Mouse (Mus musculus): ENCODE results near the gene Cd300lg.

The Cd300lg gene

DNA sequence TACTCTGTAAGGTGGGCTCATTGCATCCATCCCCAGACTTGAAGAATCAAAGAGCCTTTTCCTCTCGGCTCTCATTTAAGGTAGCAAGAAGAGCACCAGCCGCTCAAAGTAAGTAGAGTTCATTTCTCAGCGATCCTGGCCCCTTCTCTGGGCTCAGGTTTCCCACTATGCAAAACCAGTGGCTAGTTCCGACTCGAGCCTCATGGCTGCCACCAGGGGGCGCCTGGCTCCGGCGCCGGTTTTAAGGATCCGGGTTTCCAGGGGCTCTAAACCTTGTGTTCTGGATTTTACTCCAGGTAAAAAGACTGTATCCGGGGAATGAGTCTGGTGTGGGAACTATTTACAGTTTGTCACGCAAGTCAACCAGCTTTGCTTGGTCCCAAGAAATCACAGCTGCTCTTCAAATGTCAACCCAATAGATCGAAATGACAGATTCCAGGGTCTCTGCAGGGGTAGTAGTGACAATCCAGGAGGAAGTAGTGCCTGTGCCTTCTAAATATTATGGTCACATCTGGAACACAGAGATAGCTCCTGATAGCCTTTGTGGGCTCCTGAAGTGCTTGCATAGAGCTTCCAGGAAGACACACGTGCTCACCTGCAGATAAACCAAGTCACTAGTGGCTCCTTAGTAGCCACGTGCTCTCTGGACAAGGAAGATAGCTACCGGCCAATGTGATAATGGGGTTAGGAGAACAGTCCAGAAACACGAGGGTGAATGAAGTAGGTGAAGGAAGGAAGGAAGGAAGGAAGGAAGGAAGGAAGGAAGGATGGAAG lies 61.4 kb downstream of the Cd300lg start:
- peak; percentile 50 for DNase-seq

All from thymus, postnatal 25 days (tissue).